Mouse (Mus musculus): ENCODE data around the gene Raet1e.
"Not testable (repeated sequence)": the region's sequence is repeated elsewhere in the genome, so short reads cannot be mapped to it uniquely, and the experiment has no call there.

Gene Raet1e

DNA sequence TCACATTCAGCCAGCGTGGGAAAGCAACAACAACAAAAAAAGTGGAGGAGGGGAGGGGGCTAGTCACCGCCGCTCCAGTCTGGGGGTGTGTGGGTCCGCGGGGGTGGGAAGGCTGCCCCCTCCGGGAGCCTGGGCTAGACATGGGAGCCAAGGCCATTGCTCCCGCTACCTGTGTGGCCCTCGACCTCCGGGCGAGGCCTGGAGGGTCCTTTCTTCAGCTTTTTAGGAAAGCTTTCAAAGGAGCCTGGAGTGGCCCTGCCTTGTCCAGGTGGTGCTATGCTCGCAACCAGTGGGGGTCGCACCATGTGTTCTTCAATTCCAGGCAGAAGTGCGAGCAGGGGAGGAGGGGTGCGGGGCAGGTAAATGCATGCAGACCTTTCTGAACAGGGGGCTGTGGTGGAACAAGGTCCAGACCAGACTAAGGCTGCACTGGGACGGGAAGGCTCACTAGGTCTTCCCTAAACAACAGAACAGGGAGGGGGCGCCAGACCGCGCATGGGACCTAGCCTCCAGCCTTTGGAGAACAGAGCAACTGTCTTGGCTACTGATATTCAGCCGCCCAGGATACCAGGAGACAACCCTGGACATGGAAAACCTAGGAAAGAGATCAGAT, 116.2 kb downstream of the Raet1e start:
- peak; percentile 17 for DNase-seq

DNA sequence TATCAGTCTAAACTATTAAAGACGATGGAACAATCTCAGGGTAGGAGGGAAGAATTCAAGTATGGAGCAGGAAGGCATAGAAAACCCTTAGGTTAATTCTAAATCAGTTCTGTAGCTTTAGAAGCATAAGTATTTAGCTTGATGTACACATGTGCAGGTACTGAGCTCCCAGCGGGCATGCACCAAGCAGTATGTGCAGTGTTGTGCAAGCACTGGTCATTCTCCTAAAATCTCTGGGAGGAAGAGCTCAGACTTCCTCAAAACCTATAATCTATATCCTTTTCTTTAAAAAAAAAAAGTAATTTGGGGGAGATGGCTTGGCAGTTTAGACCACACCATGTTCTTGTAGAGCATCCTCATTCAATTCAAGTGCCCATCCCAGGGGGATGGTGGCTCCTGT, 120.1 kb downstream of the Raet1e start:
- DNase-seq: not testable (repeated sequence)

DNA sequence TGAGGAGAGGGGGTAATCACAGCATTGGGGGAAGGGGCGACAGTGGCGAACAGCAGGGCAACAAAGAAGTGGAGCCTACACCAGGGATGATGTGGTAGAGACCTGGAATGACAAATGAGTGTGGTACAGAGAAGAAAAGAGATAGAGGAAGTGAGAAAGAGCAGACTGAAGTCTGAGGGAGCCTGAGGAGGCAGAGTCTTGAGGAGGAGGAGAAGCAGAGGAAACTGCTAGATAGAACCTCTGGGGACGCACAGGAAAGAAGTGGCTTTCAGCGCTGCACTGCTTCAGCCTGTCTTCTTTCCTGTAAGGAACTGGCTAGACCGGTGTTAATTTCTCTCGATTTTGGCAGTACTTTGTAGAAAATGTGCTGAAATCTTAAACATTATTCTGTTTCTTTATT, 124.4 kb downstream of the Raet1e start:
- no peak for DNase-seq

DNA sequence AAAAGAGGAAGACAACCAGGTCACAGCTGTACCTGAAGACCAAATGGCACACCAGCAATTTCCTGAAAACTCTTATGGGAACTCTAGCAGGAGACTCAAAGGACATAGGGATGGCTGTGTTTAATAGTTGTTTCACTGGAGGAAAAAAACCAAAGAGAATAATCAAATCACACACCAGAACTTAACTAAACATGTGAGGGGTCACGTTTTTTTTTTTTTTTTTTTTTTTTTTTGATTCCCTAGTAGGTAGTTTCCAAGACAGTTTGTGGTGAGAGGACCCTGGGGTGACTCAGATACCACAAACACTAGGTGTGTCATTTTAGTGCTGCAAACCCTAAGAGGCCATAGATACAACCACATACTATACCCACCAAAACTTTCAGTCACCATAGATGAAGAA, 137.3 kb downstream of the Raet1e start:
- no peak for DNase-seq

DNA sequence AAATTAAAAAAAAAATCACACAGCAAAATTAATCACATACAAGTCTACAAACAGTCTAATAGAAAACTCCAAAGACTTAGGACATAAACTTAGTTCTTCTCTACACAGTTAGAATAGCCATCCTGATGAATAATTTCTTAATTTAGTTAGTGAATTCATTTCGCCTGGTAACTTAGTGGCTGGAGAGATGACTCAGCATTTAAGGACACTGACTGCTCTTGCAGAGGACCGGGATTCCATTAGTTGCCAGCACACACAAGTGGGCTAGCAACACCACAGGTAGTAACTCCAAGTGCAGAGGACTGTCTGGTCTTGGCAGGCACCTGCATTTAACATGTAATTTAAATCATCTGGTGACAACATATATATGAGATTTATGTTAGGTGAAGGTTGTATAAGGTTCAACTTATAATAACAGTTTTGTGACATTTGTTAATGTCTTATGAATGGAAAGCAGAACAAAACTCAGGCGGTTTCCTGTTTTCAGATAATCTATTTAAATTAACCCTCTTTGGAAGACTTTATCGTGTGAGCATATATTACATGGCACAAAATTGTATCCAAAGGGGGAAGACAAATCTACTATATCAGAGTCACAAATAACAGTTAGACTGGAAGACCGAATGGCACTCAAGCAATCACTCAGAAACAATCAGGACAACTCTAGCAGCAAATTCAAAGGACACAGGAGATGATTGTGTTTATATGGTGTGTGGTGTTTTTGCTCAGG, 138.8 kb downstream of the Raet1e start:
- DNase-seq: no peak

DNA sequence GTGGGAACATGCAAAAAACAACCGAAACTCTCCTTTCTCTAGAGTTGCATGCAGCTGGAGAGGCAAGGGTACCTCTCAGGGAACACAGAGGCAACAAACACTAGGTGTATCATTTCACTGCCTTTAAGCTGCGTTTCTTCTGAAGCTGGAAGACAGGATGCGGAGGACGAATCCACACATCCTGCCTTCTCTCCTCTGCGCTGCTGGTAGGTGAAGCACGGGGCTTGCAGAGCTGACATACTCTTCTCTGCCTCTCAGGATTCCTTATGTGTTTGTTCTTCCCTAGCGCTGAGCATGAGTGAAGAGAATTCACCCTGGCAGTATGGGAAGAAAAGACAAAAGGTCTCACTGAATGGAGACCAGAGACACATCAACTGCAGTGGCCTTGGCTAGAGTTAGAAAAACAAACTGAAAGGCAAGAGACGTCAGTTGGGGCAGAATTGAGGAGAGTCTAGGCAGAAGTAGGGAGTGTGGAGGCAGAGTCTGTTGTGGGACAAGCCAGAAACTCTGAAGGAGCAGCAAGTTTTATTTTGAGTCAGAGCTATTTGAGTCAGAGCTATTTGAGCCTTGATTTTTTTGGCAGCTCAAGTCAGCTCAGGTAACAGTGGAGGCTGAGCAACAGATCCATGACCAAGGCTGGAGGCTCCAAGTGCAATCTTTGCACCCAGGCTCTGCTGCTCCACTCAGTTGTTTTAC, 139.5 kb downstream of the Raet1e start:
- DNase-seq: no peak

DNA sequence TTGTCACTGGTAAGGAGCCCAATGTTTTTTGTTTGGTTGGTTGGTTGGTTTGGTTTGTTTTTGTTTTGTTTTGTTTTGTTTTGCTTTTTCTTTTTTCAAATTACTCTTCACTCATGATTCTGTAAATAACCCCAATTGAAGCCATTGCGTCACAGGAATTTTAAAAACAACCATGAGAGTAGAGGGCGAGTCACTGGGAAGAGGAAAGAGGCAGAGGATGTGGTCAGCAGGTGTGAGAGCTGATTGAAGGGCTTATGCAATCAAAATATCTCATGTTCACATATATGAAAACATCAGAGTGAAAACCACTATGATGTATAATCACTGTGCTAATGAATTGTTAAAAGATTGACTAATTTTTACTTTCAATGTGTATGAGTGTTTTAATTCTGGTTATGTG, 141.0 kb downstream of the Raet1e start:
- no peak for DNase-seq

DNA sequence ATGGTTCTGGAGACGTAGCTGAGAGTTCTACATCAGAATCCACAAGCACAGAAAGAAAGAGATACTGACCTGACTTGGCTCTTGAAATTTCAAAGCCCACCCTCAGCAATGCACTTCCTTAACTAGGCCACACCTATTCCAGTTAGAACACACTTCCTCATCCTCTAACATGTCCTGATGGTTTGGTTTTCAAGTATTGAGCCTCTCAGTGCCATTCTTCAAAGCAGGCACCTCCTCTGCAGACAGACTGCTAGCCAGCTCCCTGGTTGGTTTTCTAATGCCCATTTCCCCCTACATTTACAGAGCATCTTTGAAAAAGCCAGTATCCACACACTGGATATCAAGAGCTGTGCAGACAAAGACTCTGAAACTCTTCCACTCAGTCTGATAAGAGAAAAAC, 143.3 kb downstream of the Raet1e start:
- no peak for DNase-seq

DNA sequence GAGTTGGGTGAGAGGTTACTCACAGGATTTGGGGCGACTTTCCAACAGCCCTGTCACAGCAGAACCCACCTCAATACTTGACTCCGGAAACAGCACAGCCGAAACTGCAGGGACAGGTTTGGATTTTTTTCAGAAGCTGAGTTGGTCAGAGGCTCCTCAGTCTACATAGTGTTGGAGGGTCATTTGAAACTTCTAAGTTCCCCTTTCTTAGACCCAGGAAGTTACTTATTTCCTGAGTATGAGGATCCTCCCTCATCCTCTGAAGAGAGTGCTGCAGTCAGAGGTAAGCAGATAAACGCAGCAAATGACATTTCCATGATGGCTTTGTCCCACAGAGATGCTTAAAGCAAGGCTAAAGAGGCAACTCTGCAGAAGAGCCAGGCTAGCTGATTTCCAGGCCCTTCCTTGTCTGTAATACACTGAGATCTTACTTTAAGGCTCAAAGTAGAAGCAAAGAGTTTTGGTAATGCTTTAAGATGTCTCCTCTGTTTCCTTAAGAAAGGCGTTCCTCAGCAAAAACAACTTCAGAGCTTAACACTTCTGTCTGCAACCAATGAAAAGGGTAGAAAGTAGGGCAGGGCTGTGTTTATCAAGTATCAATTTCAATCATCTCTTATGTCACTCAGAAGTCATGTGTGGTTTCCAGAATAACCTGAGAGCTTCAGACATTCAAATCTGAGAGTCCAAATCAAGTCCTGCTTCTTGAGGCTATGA, 144.1 kb downstream of the Raet1e start:
- no peak for DNase-seq

DNA sequence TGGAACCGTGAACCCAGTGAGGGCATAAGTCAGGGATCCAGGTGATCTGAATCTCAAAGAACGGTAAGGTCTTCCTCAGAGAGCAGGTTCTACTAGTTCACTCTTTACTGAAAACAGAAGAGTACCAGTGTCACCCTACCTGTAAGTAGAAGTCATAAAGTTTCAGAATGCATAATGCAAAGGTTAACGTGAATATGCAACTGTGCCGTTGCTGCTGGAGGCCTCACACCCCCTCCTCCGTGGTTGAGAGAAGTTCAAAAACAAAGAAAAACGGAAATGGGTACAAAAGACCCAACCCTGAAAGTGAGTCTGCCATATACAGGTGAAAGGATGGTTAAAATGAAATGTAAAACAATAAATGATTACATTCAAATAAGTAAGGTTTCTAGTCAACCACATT, 145.4 kb downstream of the Raet1e start:
- DNase-seq: no peak

DNA sequence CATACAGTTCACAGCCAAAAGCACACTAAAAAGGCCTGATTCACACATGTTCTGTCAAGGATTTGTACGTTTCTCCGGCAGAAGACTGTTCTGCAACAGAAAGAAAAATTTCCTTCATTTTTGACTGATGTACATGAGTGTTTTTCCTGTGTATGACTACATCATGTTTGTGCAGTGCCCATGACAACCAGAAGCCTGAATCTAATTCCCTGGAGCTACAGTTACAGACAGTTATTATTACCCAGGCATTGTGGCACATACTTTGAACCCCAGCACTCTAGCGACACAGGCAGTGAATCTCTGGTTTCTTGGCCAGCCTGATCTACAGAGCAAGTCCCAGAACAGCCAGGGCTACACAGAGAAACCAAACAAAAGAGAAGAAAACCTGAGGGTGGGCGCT, 147.4 kb downstream of the Raet1e start:
- DNase-seq: no peak

DNA sequence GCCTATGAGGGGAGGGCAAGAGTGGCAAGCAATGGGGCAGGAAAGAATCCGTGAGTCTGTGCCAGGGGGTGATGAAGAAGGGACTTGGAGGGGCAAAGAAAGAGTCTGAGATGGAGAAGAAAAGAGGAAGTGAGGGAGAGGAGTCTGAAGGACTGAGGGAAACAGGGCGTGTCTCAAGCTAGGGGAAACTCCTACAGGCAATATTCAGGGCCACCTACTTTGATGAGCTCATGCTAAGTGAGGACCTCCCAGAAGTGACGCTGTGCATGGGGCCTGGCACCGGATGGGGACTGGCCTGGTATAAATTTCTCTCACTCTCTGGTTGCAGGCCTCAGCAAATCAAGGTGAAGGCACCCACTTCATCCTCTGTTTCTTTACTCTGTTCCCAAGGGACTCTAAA, 148.1 kb downstream of the Raet1e start:
- no peak for DNase-seq

DNA sequence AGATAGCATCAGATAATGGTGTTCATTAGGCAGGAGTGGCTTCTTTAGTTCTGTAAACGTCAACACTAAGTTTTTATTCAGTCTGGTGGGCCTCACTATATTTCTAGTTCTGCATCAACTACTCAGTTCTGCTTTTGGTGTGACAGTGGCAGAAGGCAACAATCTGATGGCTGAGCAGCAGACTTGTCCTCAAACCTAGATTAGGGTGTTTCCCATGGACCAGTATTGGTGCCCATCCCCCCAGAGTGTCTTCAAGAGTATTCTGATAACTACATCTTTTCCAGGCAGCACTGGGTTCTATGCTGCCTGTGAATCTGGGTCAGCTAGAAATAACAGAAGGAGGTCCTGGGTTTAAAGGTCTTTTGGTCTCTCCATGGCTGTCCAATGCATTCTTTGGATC, 149.9 kb downstream of the Raet1e start:
- no peak for DNase-seq

DNA sequence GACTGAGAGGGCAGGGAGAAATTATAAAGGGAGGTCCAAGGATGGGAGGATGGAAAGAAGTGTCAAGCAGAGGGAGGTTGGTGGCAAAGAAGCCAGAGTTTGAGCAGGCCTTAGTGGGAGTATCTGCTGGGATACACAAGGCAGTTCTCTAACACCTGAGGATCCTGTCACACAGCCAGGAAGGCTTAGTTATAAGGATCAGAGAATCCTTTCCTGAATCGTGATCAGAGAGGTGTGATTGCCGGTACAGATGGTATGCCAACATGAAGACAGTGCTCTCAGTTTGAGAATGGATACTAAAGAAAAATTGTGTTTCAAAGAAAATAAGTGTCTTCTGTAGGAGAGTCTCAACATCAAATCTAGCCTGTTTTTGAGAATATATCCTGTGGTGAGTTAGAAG, 164.5 kb downstream of the Raet1e start:
- DNase-seq: no peak

DNA sequence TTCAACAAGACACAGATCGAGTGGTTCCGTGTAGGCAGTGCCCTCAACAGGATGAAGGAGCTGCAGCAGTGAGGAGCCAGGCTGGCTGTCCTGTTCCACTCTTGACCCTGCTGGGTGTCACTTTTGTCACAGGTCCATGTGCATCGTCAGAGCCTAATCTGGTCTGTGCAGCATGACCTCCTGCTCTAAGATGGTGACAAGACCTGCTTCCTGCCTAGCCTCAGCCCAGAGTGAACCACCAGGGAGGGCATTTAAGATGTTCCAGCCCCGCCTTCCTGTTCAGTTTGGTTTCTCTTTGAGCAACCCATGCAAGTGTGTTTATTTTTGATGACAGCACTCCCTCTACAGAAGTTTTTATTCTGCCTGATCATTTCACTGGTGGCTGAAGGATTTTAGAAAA, 187.4 kb downstream of the Raet1e start:
- not testable (repeated sequence) for DNase-seq

DNA sequence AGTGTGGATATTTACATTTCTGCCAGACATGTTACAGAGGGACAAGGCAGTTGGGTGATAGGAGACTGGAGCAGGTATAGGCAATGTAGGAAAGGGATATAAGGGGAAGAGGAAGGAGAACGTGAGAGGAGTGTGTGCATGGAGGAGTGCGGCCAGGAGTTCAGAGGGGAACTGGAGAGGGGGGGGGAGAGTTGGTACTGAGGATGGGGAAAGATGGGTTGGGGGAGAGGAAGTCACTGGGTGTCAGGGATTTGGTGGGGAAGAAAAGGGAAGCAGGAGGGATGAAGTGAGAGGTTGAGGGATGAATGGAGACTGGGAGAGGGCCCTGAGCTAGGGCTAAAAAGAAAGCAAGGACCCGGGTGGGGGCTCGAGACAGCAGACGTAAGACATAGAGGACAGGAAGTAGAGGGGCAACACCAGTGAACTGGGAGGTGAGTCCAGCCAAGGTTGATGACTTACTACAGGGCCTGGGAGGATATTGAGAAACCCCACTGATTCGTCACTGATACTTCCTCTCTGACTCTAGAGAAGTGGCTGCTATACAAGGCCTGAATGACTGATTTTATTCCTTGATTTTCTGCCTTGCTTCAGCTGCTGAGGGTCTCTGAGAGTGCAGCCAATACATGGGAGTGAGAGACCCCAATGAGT, 195.3 kb downstream of the Raet1e start:
- DNase-seq: not testable (repeated sequence)

DNA sequence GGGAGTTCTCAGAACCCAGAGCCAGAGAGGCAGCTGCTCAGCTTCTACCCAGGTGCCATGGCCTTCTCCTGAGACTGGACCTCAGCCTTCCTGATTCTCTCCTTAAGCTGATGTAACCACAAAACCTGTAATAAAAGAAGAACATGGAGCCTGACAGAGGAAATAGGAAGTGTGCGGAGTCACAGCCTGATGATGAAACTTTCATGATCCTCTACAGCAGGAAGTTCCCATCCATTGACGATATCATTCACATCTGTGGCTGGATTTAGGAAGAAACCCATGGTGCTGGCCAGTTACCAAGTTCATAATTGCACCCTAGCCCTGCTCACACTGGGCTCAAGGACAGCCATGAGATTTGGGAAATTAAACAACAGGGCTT, 195.8 kb downstream of the Raet1e start:
- DNase-seq: not testable (repeated sequence)

DNA sequence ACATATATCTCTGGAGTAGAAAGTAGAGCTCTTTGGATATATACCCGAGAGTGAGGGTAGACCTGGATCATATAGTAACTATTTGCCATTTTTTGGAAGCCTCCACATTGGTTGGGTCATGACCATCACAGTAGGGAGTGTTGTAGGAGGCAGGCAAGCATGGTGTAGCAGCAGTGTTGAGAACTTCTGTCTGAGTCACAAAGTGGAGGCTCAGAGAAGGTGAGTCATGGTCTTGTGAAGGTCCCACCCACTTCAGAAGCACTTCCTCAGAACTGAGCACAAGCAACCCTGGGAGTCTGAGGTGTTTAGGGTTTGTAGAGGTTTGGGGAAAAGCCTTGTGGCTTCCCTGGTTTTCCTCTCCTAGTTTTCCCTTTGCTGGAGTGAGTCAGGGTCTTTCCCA, 199.0 kb downstream of the Raet1e start:
- not testable (repeated sequence) for DNase-seq

DNA sequence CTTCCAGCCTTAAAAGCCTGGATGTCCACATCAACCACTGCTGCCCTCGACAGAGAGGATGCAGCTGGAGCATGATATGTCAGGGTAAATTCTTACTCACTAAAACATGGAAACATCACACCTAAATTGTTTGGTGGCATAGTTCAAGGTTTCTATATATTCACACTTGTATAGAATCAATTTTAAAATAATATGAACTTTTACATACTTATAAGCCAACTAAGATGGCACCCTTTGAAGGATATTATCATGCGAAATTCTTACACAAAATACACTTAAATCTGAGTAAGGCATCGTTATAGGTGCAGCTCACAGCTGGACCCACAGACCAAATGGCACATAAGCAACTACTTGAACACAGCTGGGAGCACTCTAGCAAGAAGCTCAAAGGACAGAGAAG, 201.9 kb downstream of the Raet1e start, which contains the start of gene Raet1d:
Gene Raet1d (plus strand): TSS at position 301 of the 400 bp plus-strand sequence.
- not testable (repeated sequence) for DNase-seq

DNA sequence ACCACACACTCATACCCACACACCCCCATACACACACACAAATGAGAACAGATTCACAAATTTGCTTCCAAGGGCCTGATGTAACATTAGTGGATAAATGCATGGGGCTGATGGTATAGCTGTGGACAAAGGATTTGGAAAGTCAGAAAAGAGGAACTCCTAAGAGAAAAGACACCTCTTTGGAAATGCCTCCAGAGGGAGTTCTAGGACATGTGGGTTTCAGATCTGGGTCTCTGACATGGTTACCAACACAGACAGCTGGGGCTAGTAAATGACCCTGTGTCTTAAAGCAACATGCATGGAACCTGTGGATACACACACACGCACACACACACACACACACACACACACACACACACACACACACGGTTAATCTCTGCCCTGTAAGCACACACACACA, 202.6 kb downstream of the Raet1e start:
- DNase-seq: not testable (repeated sequence)

DNA sequence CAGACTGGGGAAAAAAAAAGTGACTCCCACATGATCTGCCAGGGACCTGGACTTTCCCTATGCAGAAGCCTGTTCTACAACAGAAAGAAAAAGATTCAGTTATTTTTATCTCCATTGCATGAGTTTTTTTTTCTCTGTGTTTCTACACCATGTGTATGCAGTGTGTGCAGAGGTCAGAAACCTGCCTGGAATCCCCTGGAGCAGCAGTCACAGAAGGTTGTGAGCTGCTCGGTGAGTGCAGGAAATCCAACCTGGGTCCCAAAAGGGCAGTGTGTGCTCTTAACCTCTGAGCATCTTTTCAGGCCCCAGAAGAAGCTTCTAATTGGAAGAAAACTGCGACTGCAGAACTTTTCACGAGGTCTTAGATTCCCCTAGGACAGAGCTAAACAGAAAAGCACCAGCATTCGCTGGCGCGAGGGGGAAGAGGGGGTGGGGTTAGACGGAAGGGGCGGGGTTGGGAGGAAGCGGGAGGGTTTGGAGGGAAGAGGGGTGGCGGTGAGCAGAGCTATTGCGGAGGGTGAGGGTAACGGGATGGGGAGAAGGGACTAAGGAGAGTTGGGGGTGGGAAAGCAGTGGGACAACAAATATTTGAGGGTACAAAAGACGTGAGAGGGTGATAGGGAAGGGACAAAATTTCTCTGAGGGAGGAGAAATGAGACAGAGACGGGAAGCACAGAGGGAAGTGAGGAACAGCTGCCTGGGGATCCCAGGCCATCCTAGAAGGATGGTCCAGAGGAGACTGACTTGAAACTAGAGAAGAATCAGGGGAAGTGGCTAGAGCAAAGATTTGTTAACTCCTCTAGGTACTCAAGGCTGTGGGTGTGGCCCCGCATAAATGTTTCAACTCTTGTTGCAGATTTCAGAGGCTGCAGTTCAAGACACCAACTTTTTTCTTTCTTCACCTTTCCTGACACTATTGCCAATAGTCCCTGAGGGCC, 203.3 kb downstream of the Raet1e start:
- peak; percentile 59 for DNase-seq

DNA sequence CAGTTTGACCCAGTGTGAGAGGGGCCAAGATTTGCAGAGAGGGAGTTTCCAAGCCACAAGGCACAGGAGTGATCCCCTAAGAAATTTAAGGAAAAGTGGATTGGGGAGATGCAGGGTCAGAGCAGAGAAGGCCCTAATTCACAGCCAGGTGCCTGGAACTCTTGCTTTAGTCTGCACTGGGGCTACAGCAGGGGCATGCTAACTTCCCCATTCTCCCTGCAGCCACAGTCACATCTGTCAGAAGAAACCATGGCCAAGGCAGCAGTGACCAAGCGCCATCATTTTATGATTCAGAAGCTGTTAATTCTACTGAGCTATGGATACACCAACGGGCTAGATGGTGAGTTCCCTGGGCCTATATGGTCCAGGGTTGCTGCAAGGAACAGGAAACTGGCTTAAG, 204.1 kb downstream of the Raet1e start:
- DNase-seq: not testable (repeated sequence)
